Mouse (Mus musculus) hindbrain, embryonic 16.5 days (tissue): ENCODE measurements around the gene Ptpn3. TPM values are rescaled to one million over a fixed set of nuclear protein-coding genes. Genes with fewer than 3 reads are reported as not detected.

ENCODE experiments used
- ATAC-seq: fragments of 200-750 bp; cut with Nextera tagmentation; 2 replicates; pipeline ENCODE4 v1.8.0; 2017; ENCODE audit warnings: moderate TSS enrichment, moderate library complexity
- H3K27ac ChIP-seq: fragments of 300-500 bp; sonication (generic); 2 replicates; pipeline ENCODE4 v1.5.1; 2014; ENCODE audit warnings: low read depth, mild to moderate bottlenecking, control low read depth, low read length, moderate library complexity
- H3K27me3 ChIP-seq: fragments of 300-500 bp; sonication (generic); replicated peaks from 2 replicates; pipeline ENCODE4 v1.6.1; 2014; ENCODE audit warnings: low read length; ENCODE audit not compliant: control insufficient read depth, insufficient read depth
- H3K36me3 ChIP-seq: fragments of 300-500 bp; sonication (generic); 2 replicates; pipeline ENCODE4 v1.6.1; 2014; ENCODE audit warnings: mild to moderate bottlenecking, low read length, moderate library complexity, mixed read lengths; ENCODE audit not compliant: control insufficient read depth, insufficient read depth
- H3K4me1 ChIP-seq: fragments of 300-500 bp; sonication (generic); 2 replicates; pipeline ENCODE4 v1.6.1; 2014; ENCODE audit warnings: low read depth, low read length; ENCODE audit not compliant: control insufficient read depth, insufficient read depth
- H3K4me2 ChIP-seq: fragments of 300-500 bp; sonication (generic); 2 replicates; pipeline ENCODE4 v1.6.1; 2014; ENCODE audit warnings: mild to moderate bottlenecking, low read length, control low read depth, moderate library complexity
- H3K4me3 ChIP-seq: fragments of 300-500 bp; sonication (generic); 2 replicates; pipeline ENCODE4 v1.5.1; 2014; ENCODE audit warnings: mild to moderate bottlenecking, low read length, control low read depth, moderate library complexity
- H3K9ac ChIP-seq: fragments of 300-500 bp; sonication (generic); 2 replicates; pipeline ENCODE4 v1.6.1; 2014; ENCODE audit warnings: low read depth, mild to moderate bottlenecking, control low read depth, low read length, moderate library complexity
- H3K9me3 ChIP-seq: fragments of 300-500 bp; sonication (generic); 2 replicates; pipeline ENCODE4 v1.6.1; 2014; ENCODE audit warnings: mild to moderate bottlenecking, low read length, moderate library complexity; ENCODE audit not compliant: control insufficient read depth
- WGBS: fragments of 180-500 bp; shearing (Covaris S2); extraction: QIAGEN DNeasy Blood & Tissue Kit; methylation state at CpG from one replicate; pipeline ENCODE4 v1.1.7; 2014; 5-methylcytosine and 5-hydroxymethylcytosine counted together
- polyA plus RNA-seq: library from polyadenylated mRNA; unstranded; fragments of >200 nt; fragmentation: Nextera tagmentation; extraction: Ambion mirVana; gene quantifications from 2 replicates; pipeline ENCODE4 v1.2.1, GENCODE M21; 2015

Ptpn3 gene
- polyA plus RNA-seq, 1 experiment from 2014 or later, result 2.8 TPM

- WGBS, result 94% methylated on average over 1 of the region's 1 CpGs
- Histone ChIP-seq H3K9me3 (no peaks in the 10 kb centered on the region), H3K27me3 (no peaks in the 10 kb centered on the region), H3K27ac (no peak overlapping the region), H3K4me3 (no peak overlapping the region), H3K9ac (no peak overlapping the region), H3K4me2 (no peak overlapping the region), H3K36me3 (no peaks in the 10 kb centered on the region), H3K4me1 (no peaks in the 10 kb centered on the region)
- no peak for ATAC-seq
These were observed 120.1 kb downstream of the Ptpn3 start for GRCm38 (mm10) chr4:57181538-57181937.

- H3K27me3 ChIP-seq, result no peaks in the 10 kb centered on the region
- no peak overlapping the region for H3K4me2 ChIP-seq
- no peak overlapping the region for H3K4me3 ChIP-seq
- H3K9ac ChIP-seq, result no peak overlapping the region
- H3K27ac ChIP-seq, result no peak overlapping the region
- no peaks in the 10 kb centered on the region for H3K4me1 ChIP-seq
- WGBS, result 83% methylated on average over 4 of the region's 4 CpGs
- H3K36me3 ChIP-seq, result no peaks in the 10 kb centered on the region
- no peaks in the 10 kb centered on the region for H3K9me3 ChIP-seq
- ATAC-seq, result no peak
These were observed 122.8 kb downstream of the Ptpn3 start for GRCm38 (mm10) chr4:57178881-57179280.

- ATAC-seq, result no peak
- Histone ChIP-seq H3K4me1 (no peaks in the 10 kb centered on the region), H3K4me2 (no peak overlapping the region), H3K36me3 (no peaks in the 10 kb centered on the region), H3K9me3 (no peaks in the 10 kb centered on the region), H3K27me3 (no peaks in the 10 kb centered on the region), H3K27ac (no peak overlapping the region), H3K9ac (no peak overlapping the region), H3K4me3 (no peak overlapping the region)
- WGBS, result 70% methylated on average over 10 of the region's 10 CpGs
These were observed 126.3 kb downstream of the Ptpn3 start for GRCm38 (mm10) chr4:57175329-57175728.

GRCm38 (mm10) chr4:57172861-57173260 lies 128.8 kb downstream of the Ptpn3 start:
- H3K4me3 ChIP-seq, result no peak overlapping the region
- no peak overlapping the region for H3K9ac ChIP-seq
- H3K4me2 ChIP-seq, result no peak overlapping the region
- no peak overlapping the region for H3K27ac ChIP-seq
- no peaks in the 10 kb centered on the region for H3K36me3 ChIP-seq
- H3K27me3 ChIP-seq, result no peaks in the 10 kb centered on the region
- WGBS, result 61% methylated on average over 8 of the region's 8 CpGs
- H3K4me1 ChIP-seq, result no peaks in the 10 kb centered on the region
- no peak for ATAC-seq
- H3K9me3 ChIP-seq, result no peaks in the 10 kb centered on the region

- Histone ChIP-seq H3K9me3 (no peaks in the 10 kb centered on the region), H3K4me1 (no peaks in the 10 kb centered on the region), H3K27me3 (no peaks in the 10 kb centered on the region), H3K9ac (no peak overlapping the region), H3K4me3 (no peak overlapping the region), H3K27ac (no peak overlapping the region; the same call in 1 of the 2 replicates), H3K36me3 (no peaks in the 10 kb centered on the region), H3K4me2 (no peak overlapping the region)
- WGBS, result 53% methylated on average over 5 of the region's 5 CpGs
- peak; percentile 75; the same call in 1 of the 2 replicates for ATAC-seq
These were observed 129.8 kb downstream of the Ptpn3 start for GRCm38 (mm10) chr4:57171817-57172216.

GRCm38 (mm10) chr4:57168680-57169079 lies 133.0 kb downstream of the Ptpn3 start:
- ATAC-seq, result no peak
- H3K4me3 ChIP-seq, result no peak overlapping the region

GRCm38 (mm10) chr4:57168277-57168676 lies 133.4 kb downstream of the Ptpn3 start:
- 86% methylated on average over 1 of the region's 1 CpGs for WGBS
- H3K4me3 ChIP-seq, result no peak overlapping the region

More at GRCm38 (mm10) chr4:57168680-57169079, 133.0 kb downstream of the Ptpn3 start:
- H3K4me1 ChIP-seq, result no peaks in the 10 kb centered on the region
- H3K36me3 ChIP-seq, result no peaks in the 10 kb centered on the region
- no peaks in the 10 kb centered on the region for H3K27me3 ChIP-seq
- no peak overlapping the region for H3K9ac ChIP-seq
- 90% methylated on average over 3 of the region's 3 CpGs for WGBS
- H3K27ac ChIP-seq, result no peak overlapping the region
- no peaks in the 10 kb centered on the region for H3K9me3 ChIP-seq
- H3K4me2 ChIP-seq, result no peak overlapping the region

GRCm38 (mm10) chr4:57166922-57167870 lies 134.4 kb downstream of the Ptpn3 start:
- H3K36me3 ChIP-seq, result no peaks in the 10 kb centered on the region
- ATAC-seq, result no peak
- H3K4me3 ChIP-seq, result no peak overlapping the region
- no peaks in the 10 kb centered on the region for H3K9me3 ChIP-seq
- no peak overlapping the region for H3K4me2 ChIP-seq
- H3K4me1 ChIP-seq, result peaks cover 7% of the 10 kb centered on the region
- H3K9ac ChIP-seq, result no peak overlapping the region
- no peak overlapping the region for H3K27ac ChIP-seq
- no peaks in the 10 kb centered on the region for H3K27me3 ChIP-seq
- 55% methylated on average over 12 of the region's 12 CpGs for WGBS

More at GRCm38 (mm10) chr4:57168277-57168676, 133.4 kb downstream of the Ptpn3 start:
- H3K4me2 ChIP-seq, result no peak overlapping the region
- ATAC-seq, result no peak
- no peaks in the 10 kb centered on the region for H3K27me3 ChIP-seq
- no peaks in the 10 kb centered on the region for H3K9me3 ChIP-seq
- no peak overlapping the region for H3K27ac ChIP-seq
- no peak overlapping the region for H3K9ac ChIP-seq
- H3K4me1 ChIP-seq, result no peaks in the 10 kb centered on the region; the same call in 1 of the 2 replicates
- H3K36me3 ChIP-seq, result no peaks in the 10 kb centered on the region

- no peak for ATAC-seq
- peaks cover 7% of the 10 kb centered on the region for H3K4me1 ChIP-seq
- H3K27me3 ChIP-seq, result no peaks in the 10 kb centered on the region
- H3K4me2 ChIP-seq, result no peak overlapping the region
- no peak overlapping the region for H3K4me3 ChIP-seq
- H3K9ac ChIP-seq, result no peak overlapping the region
- H3K9me3 ChIP-seq, result no peaks in the 10 kb centered on the region
- no peak overlapping the region for H3K27ac ChIP-seq
- WGBS, result 54% methylated on average over 3 of the region's 3 CpGs
- H3K36me3 ChIP-seq, result no peaks in the 10 kb centered on the region
These were observed 136.0 kb downstream of the Ptpn3 start for GRCm38 (mm10) chr4:57165654-57166053.
